Mouse (Mus musculus): ENCODE measurements around the gene Dcaf12l1. TPM values are rescaled to one million over a fixed set of nuclear protein-coding genes. Genes with fewer than 3 reads are reported as not detected.
"Not testable (repeated sequence)": the region's sequence is repeated elsewhere in the genome, so short reads cannot be mapped to it uniquely, and the experiment has no call there.

Gene Dcaf12l1
- polyA plus RNA-seq (2014; fragmentation: Nextera tagmentation; extraction: Ambion mirVana), result 6.6 and 7.0 TPM in 2 replicates

- ATAC-seq (replicated peaks; ENCODE audit: low FRiP score, low TSS enrichment, low read depth) (peak; percentile 90), DNase-seq (ENCODE audit: low spot score) (peak; percentile 73)
- WGBS, result 24% methylated on average over 38 of the region's 47 CpGs
- H3K27ac ChIP-seq (ENCODE audit: low read depth), result no peak within 1 kb of the TSS
- H3K9me3 ChIP-seq (ENCODE audit: control insufficient read depth, low read length), result no peaks in the 10 kb centered on the region
- no peaks in the 10 kb centered on the region for H3K36me3 ChIP-seq (ENCODE audit: control insufficient read depth, insufficient read depth, low read length)
- H3K4me1 ChIP-seq (replicated peaks; ENCODE audit: control insufficient read depth, insufficient read depth, low read length), result no peaks in the 10 kb centered on the region
- H3K4me2 ChIP-seq (ENCODE audit: low read length), result peak within 1 kb of the TSS; percentile 57
- H3K27me3 ChIP-seq (replicated peaks; ENCODE audit: control insufficient read depth, insufficient read depth, low read length), result no peaks in the 10 kb centered on the region
- H3K9ac ChIP-seq (ENCODE audit: low read length), result peak within 1 kb of the TSS; percentile 54
- peak within 1 kb of the TSS; percentile 39 for H3K4me3 ChIP-seq (ENCODE audit: low read depth, low read length)
Observed at GRCm38 (mm10) chrX:44789761-44790411, at the start of gene Dcaf12l1. Gene Dcaf12l1, minus strand, starts transcription at chrX:44790197.

GRCm38 (mm10) chrX:44809356-44809755 lies 19.4 kb upstream of the Dcaf12l1 start:
- H3K27ac ChIP-seq (ENCODE audit: low read depth); ATAC-seq (replicated peaks; ENCODE audit: low FRiP score, low TSS enrichment, low read depth); H3K4me3 ChIP-seq (ENCODE audit: low read depth, low read length); H3K36me3 ChIP-seq (ENCODE audit: control insufficient read depth, insufficient read depth, low read length); DNase-seq (ENCODE audit: low spot score); H3K9me3 ChIP-seq (ENCODE audit: control insufficient read depth, low read length); H3K9ac ChIP-seq (ENCODE audit: low read length); H3K4me2 ChIP-seq (ENCODE audit: low read length); H3K27me3 ChIP-seq (replicated peaks; ENCODE audit: control insufficient read depth, insufficient read depth, low read length); H3K4me1 ChIP-seq (replicated peaks; ENCODE audit: control insufficient read depth, insufficient read depth, low read length): not testable (repeated sequence)
- WGBS, result 70% methylated on average over 1 of the region's 1 CpGs

- ATAC-seq (replicated peaks; ENCODE audit: low FRiP score, low TSS enrichment, low read depth), result peak; percentile 43
- H3K4me1 ChIP-seq (replicated peaks; ENCODE audit: control insufficient read depth, insufficient read depth, low read length), result no peaks in the 10 kb centered on the region
- 35% methylated on average over 36 of the region's 36 CpGs for WGBS
Observed at GRCm38 (mm10) chrX:44789036-44789760, 799 bp downstream of the Dcaf12l1 start.

More at GRCm38 (mm10) chrX:44789036-44789760, 799 bp downstream of the Dcaf12l1 start:
- no peaks in the 10 kb centered on the region for H3K9me3 ChIP-seq (ENCODE audit: control insufficient read depth, low read length)
- no peaks in the 10 kb centered on the region for H3K27me3 ChIP-seq (replicated peaks; ENCODE audit: control insufficient read depth, insufficient read depth, low read length)
- H3K4me3 ChIP-seq (ENCODE audit: low read depth, low read length), result peak overlapping the region; percentile 39
- peak overlapping the region; percentile 54 for H3K9ac ChIP-seq (ENCODE audit: low read length)
- H3K27ac ChIP-seq (ENCODE audit: low read depth), result no peak overlapping the region
- no peaks in the 10 kb centered on the region for H3K36me3 ChIP-seq (ENCODE audit: control insufficient read depth, insufficient read depth, low read length)
- H3K4me2 ChIP-seq (ENCODE audit: low read length), result peak overlapping the region; percentile 57
- DNase-seq (ENCODE audit: low spot score), result no peak

Data from intestine, embryonic 14.5 days (tissue).